Mouse (Mus musculus): Measurements from ENCODE around the gene Vamp4.
A peak's percentile ranks its signal among the peaks of the same experiment; 100 is the strongest.

The Vamp4 gene

DNA sequence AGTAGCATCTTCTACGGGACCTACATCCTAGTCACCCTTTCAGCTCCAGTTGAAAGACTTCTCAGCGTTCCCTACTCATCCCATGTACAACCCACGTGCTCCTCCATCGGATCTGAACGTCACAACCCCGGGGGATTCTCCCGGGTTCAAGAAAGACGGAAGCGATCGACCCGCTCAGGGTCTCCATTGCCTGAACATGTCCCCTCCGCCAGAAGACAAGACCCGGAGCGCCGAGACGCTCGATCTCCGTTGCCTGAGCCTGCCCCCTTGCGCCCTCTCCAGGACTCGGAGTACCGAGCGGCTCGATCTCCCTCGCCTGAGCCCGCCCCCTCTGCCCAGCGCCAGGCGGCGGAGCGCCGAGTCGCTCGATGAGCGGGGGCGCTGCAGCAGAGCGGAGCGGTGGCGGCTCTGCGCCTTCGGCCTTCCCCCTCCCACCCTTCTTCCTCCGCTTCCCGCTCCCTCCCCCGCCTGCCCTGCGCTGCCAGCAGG is at the start of gene Vamp4:
Gene Vamp4 (plus strand): TSS at position 256 of the 489 bp plus-strand sequence.
- DNase-seq: peak; percentile 90

GRCm38 (mm10) chr1:162529651-162530050 is 40.7 kb upstream of the Vamp4 start:
- DNase-seq: no peak

DNA sequence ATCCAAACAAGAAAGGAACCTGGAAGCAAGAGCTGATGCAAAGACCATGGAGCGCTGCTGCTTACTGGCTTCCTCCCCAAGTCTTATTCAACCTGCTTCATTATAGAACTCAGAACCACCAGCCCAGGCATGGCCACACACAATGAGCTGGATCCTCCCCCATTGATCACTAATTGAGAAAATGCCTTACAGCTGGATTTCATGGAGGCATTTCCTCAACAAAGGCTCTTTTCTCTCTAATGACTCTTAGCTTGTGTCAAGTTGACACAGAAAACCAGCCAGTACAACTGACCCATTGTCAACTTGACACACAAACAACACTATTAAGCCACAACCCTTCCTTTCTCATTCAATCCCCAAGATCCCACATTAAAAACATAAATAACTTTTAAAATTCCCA is 39.6 kb upstream of the Vamp4 start:
- no peak for DNase-seq

DNA sequence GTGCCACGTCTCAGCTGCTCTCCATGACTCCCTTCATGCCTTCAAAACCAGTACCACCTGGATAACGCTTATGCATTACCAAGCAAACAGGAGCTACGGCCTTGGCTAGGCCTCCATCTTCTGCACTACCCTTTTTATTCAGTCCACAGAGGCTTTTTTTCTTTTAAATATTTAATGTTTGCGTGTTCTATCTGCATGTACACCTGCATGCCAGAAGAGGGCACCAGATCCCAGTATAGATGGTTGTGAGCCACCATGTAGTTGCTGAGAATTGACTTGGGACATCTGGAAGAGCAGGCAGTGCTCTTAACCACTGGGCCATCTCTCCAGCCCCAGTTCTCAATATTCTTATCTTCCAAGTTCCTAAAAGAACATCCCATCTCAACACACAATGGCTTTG is 38.7 kb upstream of the Vamp4 start:
- no peak for DNase-seq

- DNase-seq: no peak
These were observed 38.0 kb upstream of the Vamp4 start for GRCm38 (mm10) chr1:162532330-162532729.

DNA sequence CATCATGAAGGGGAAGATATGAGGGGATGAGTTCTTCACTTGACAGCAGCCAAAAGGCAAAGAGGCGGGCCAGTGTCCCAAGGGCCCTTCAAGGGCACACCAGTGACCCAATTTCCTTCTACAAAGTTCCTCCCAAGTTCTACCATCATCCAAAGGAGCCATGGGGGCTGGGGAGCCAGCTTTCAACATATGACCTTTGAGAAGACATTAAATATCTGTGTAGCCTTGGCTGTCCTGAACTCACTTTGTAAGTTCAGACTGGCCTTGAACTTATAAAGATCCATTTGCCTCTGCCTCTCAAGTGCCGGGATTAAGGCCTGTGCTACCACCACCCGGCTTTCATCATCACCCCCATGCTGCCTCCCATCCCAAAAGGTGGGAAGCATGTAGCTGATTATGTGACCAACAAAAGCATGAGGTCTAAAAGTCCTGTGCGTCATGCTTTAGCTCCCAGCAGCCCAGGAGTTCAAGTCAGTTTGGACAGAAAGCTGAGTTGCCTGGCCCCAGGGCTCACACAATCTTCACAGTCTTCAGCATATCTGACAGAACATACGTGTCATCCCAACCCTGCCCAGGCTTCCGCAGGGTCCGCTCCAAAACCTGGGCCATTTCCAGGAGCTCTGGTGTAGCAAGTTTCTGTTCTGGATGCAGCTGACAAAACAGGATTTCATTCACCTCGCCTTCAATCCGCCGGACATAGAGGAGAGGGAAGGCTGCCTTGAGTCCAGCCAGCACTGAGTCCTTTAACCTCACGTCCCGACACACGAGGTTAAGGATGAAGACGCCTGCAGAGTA is 36.4 kb upstream of the Vamp4 start:
- DNase-seq: no peak

GRCm38 (mm10) chr1:162543231-162543630 is 27.1 kb upstream of the Vamp4 start:
- DNase-seq: no peak

- no peak for DNase-seq
These were observed 22.7 kb upstream of the Vamp4 start for GRCm38 (mm10) chr1:162547607-162548006.

DNA sequence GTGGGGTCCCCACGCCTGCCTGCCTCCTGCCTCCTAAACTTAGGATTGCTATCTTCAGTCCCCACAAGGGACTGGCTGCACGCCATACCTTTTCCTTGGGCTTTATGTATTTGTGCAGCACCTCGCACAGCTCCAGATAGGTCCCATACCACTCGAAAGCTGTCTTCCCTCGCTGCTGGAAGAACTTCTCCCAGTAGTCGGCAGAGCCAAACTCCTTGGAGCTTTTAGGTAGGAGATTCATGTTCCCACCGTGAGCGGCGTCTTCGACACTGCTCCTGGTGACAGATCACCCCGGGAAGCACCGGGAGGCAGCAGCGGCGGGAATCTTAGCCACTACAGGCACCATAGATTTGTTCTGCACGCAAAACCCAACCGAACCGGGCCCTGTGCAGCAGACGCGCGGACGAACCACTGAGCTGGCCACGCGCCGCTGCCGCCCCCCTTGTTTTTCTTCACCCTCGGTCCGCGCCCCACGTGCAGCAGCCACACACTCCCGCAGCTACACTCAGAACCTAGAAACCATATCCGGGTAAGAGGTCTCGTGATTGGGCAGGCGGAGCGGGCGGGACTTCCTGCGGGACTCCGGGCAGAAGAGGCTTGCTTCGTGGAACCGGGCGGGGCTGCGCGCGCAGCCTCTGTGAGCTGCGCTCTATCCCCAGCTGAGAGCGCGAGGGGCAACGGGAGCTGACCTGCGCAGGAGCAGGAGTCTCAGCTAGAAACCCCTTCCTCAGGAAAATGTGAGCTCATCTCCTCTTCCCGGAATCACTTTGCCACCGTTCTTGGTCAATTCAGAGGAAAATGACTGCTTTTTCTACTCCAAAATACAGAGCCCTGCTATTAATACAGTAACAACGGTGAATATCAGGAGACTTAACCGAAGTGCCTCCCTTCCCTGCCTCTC is 22.0 kb upstream of the Vamp4 start, which contains the start of gene Mettl13:
Gene Mettl13 (minus strand): TSS at position 536 of the 901 bp plus-strand sequence.
- peak; percentile 82 for DNase-seq

DNA sequence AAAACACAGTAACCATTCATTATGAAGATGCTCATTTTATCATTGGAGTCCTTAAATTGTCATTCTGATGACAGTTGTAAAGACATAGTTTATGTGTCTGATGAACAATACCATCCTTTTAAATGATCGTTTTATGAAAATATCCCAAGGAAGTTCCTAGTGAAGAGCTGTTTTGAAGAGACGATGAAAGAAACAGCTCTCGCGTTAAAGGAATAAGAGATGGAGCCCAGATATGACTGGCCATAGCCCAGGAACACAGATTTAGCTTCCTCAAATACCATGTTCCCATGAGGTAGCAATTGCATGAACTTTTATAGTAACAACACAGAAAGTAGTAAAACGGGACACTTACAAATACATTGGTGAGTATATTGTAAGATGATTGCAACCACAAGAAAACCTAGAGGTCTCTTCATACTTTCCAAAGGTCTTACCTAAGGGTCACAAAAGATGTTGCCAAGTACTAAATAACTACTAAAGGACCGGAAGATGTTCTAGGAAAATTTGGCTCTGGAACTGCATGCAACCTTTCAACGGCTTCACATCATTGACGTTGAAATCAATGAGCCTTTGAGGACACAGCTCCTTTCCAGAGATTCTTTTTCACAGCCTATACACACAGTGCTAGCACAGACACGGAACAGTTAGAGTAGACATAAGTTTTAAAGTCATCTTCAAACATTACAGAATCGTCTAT is 21.2 kb upstream of the Vamp4 start:
- no peak for DNase-seq

GRCm38 (mm10) chr1:162549615-162550283 is 20.6 kb upstream of the Vamp4 start:
- no peak for DNase-seq

- no peak for DNase-seq
These were observed 17.4 kb upstream of the Vamp4 start for GRCm38 (mm10) chr1:162552956-162553355.

GRCm38 (mm10) chr1:162554193-162554592 is 16.1 kb upstream of the Vamp4 start:
- no peak for DNase-seq

DNA sequence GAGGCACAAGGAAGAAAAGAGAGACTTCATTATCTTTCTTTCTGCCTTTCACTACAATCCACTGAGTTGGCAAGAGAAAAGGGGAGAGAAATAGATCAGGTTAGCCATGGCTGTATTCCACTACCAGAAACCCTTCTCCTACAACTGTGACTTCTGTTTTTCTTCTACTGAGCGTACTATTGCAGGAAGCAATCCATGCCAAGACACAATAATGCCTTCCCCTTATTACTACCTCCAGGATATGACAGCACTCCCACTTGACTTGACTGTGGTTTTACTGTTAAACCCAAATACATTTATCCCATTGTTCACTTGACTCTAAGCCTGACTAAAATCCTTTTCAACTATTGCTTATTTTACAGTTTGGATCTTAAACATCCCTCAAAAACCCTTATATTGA is 7.1 kb upstream of the Vamp4 start:
- DNase-seq: no peak

DNA sequence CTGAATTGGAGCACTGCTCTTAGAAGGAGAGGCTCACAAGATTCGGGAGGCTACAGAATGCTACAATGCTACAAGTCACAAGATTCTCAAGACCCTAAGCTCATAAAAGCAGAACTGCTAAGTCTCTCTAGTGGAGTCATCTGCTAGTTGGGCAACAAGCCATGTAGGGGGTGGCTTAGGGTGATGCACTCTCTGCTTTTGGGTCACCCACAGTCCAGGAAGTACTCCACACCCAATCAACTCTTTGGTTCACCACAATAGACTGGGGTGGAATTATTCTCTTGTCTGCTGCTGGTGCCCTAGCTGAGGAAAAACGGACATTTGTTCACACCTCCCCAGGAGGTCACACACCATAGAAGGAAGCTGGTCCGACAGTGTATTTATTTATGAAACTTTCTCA is 5.3 kb upstream of the Vamp4 start:
- no peak for DNase-seq

GRCm38 (mm10) chr1:162567351-162567750 is 3.0 kb upstream of the Vamp4 start:
- no peak for DNase-seq

- no peak for DNase-seq
These were observed 751 bp downstream of the Vamp4 start for GRCm38 (mm10) chr1:162570931-162571601.

DNA sequence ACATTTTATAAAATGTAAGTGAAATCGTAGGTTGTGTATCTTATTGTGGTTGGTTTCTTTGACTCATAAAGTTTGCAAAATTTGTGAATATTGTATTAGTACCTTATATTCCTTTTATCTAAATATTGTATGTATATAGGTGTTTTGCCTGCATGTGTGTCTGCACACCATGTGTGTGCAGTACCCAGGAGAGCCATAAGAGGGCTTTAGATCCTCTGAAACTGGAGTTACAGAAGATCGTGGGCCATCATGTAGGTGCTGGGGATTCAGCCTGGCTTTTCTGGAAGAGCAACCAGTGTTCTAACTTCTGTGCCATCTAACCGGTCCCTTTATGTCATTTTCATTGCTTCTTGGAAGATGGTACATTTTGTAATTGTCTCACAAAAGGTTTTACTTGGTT is 4.8 kb downstream of the Vamp4 start:
- no peak for DNase-seq

GRCm38 (mm10) chr1:162582884-162583283 is 12.6 kb downstream of the Vamp4 start:
- no peak for DNase-seq

- DNase-seq: no peak
These were observed 16.0 kb downstream of the Vamp4 start for GRCm38 (mm10) chr1:162586282-162586681.

GRCm38 (mm10) chr1:162588606-162589005 is 18.3 kb downstream of the Vamp4 start:
- no peak for DNase-seq

DNA sequence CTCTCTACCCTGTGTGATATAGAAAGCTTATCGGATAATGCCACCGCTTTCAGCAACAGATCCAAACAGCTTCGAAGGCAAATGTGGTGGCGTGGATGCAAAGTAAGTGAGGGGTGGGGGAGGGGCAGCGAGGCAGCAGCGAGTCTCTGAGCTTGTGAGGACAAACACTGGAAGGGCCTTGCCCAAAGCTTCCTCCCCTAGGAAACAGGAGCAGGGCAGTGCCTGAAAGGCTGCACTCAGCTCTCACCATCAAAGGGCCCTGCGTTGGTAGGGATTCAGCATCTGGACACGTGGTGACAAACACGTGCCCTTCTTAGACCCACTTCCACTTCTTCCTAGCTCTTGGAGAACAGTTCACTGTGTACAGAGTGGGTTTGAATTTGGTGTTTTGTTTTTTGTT is 19.1 kb downstream of the Vamp4 start:
- DNase-seq: no peak

Data from cerebellum, adult 11 months (tissue).